Mouse (Mus musculus) forebrain, embryonic 12.5 days (tissue): ENCODE measurements around the gene Zbtb18. TPM values are rescaled to one million over a fixed set of nuclear protein-coding genes. Genes with fewer than 3 reads are reported as not detected.
"Not testable (repeated sequence)": the region's sequence is repeated elsewhere in the genome, so short reads cannot be mapped to it uniquely, and the experiment has no call there.

ENCODE experiments used
- ATAC-seq: fragments of 200-750 bp; cut with Nextera tagmentation; 2 replicates; pipeline ENCODE4 v1.8.0; 2017; ENCODE audit warnings: moderate TSS enrichment; ENCODE audit not compliant: low FRiP score
- H3K27ac ChIP-seq: fragments of 300-500 bp; sonication (generic); 2 replicates; pipeline ENCODE4 v1.5.1; 2016; ENCODE audit warnings: mild to moderate bottlenecking
- H3K27me3 ChIP-seq: fragments of 300-500 bp; sonication (generic); 2 replicates; pipeline ENCODE4 v1.6.1; 2016; ENCODE audit warnings: mild to moderate bottlenecking
- H3K36me3 ChIP-seq: fragments of 300-500 bp; sonication (generic); replicated peaks from 2 replicates; pipeline ENCODE4 v1.6.1; 2016; ENCODE audit warnings: mild to moderate bottlenecking
- H3K4me1 ChIP-seq: fragments of 300-500 bp; sonication (generic); 2 replicates; pipeline ENCODE4 v1.6.1; 2016
- H3K4me2 ChIP-seq: fragments of 300-500 bp; sonication (generic); 2 replicates; pipeline ENCODE4 v1.6.1; 2016; ENCODE audit warnings: mild to moderate bottlenecking, moderate library complexity
- H3K4me3 ChIP-seq: fragments of 300-500 bp; sonication (generic); replicated peaks from 2 replicates; pipeline ENCODE4 v1.5.1; 2016; ENCODE audit warnings: mild to moderate bottlenecking
- H3K9ac ChIP-seq: fragments of 300-500 bp; sonication (generic); 2 replicates; pipeline ENCODE4 v1.6.1; 2016; ENCODE audit warnings: mild to moderate bottlenecking
- H3K9me3 ChIP-seq: fragments of 300-500 bp; sonication (generic); 2 replicates; pipeline ENCODE4 v1.6.1; 2016
- WGBS: fragments of 180-500 bp; shearing (Covaris S2); methylation state at CpG from one replicate; pipeline ENCODE4 v1.1.7; 2016; 5-methylcytosine and 5-hydroxymethylcytosine counted together
- polyA plus RNA-seq: library from polyadenylated mRNA; unstranded; fragments of >200 nt; fragmentation: Nextera tagmentation; extraction: Ambion mirVana; gene quantifications from 2 replicates; pipeline ENCODE4 v1.2.1, GENCODE M21; 2016

Gene Zbtb18
- polyA plus RNA-seq, 1 experiment from 2014 or later, result 21.6 TPM

- Histone ChIP-seq H3K36me3 (peaks cover 17% of the 10 kb centered on the region), H3K4me2 (peak overlapping the region; percentile 27; the same call in 1 of the 2 replicates), H3K4me3 (peak overlapping the region; percentile 17), H3K9ac (0 out of 2 replicates have a peak overlapping the region, but pooled peaks have one; percentile 36), H3K4me1 (peaks cover 56% of the 10 kb centered on the region)
- WGBS, result 10% methylated on average over 7 of the region's 7 CpGs
- peak; percentile 66 for ATAC-seq
- H3K27ac ChIP-seq, H3K9me3 ChIP-seq, H3K27me3 ChIP-seq: not testable (repeated sequence)
These were observed 7.7 kb downstream of the Zbtb18 start for GRCm38 (mm10) chr1:177449857-177450256.

- H3K4me3 ChIP-seq, result no peak overlapping the region
- H3K36me3 ChIP-seq, result peaks cover 17% of the 10 kb centered on the region
- no peak overlapping the region for H3K4me2 ChIP-seq
- WGBS, result 43% methylated on average over 2 of the region's 2 CpGs
- H3K27me3 ChIP-seq, result no peaks in the 10 kb centered on the region
- H3K9me3 ChIP-seq, result no peaks in the 10 kb centered on the region
- H3K4me1 ChIP-seq, result peaks cover 50% of the 10 kb centered on the region
- no peak overlapping the region for H3K9ac ChIP-seq
- H3K27ac ChIP-seq, result no peak overlapping the region
- ATAC-seq, result no peak
These were observed 8.9 kb downstream of the Zbtb18 start for GRCm38 (mm10) chr1:177451041-177451440.

- Histone ChIP-seq H3K9ac (no peak overlapping the region), H3K36me3 (peaks cover 17% of the 10 kb centered on the region), H3K4me3 (no peak overlapping the region), H3K27me3 (0 out of 2 replicates have a peak, but pooled peaks cover 8% of the 10 kb centered on the region), H3K4me2 (no peak overlapping the region), H3K27ac (peak overlapping the region; percentile 13; the same call in 1 of the 2 replicates), H3K9me3 (no peaks in the 10 kb centered on the region), H3K4me1 (peaks cover 50% of the 10 kb centered on the region)
- 22% methylated on average over 4 of the region's 4 CpGs for WGBS
- no peak for ATAC-seq
These were observed 9.9 kb downstream of the Zbtb18 start for GRCm38 (mm10) chr1:177451991-177452431.

DNA sequence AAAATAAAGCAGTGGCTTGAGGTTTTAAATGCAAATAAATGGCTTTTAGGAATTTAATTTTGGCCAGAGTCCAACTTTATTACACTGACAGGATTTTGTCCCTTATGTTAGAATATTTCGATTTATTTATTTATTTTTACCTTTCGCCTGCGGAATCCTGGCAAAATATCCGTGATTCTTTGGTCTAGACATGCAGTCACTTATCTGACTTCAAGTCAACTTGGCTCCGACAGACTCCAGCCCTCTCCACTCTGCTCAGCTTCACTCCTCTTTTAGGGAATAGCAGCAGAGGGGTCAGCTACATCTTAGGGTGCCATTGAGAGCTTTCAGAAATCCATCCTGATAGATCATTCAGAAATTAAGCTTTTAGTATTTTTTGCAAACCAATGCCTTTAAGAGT, 10.8 kb downstream of the Zbtb18 start:
- 77% methylated on average over 5 of the region's 5 CpGs for WGBS
- Histone ChIP-seq H3K36me3 (peaks cover 10% of the 10 kb centered on the region), H3K4me2 (no peak overlapping the region)

GRCm38 (mm10) chr1:177453806-177454205, 11.7 kb downstream of the Zbtb18 start:
- Histone ChIP-seq H3K4me1 (peaks cover 40% of the 10 kb centered on the region), H3K27ac (no peak overlapping the region), H3K9ac (no peak overlapping the region), H3K27me3 (0 out of 2 replicates have a peak, but pooled peaks cover 8% of the 10 kb centered on the region), H3K4me3 (no peak overlapping the region), H3K4me2 (no peak overlapping the region), H3K9me3 (no peaks in the 10 kb centered on the region), H3K36me3 (peaks cover 4% of the 10 kb centered on the region; the same call in 1 of the 2 replicates)
- ATAC-seq, result no peak
- WGBS, result 36% methylated on average over 8 of the region's 8 CpGs

More for the DNA sequence above, 10.8 kb downstream of the Zbtb18 start:
- H3K9ac ChIP-seq, result no peak overlapping the region
- H3K9me3 ChIP-seq, result no peaks in the 10 kb centered on the region
- no peak for ATAC-seq
- H3K4me3 ChIP-seq, result no peak overlapping the region
- H3K27me3 ChIP-seq, result 0 out of 2 replicates have a peak, but pooled peaks cover 8% of the 10 kb centered on the region
- peaks cover 42% of the 10 kb centered on the region for H3K4me1 ChIP-seq
- H3K27ac ChIP-seq, result no peak overlapping the region

DNA sequence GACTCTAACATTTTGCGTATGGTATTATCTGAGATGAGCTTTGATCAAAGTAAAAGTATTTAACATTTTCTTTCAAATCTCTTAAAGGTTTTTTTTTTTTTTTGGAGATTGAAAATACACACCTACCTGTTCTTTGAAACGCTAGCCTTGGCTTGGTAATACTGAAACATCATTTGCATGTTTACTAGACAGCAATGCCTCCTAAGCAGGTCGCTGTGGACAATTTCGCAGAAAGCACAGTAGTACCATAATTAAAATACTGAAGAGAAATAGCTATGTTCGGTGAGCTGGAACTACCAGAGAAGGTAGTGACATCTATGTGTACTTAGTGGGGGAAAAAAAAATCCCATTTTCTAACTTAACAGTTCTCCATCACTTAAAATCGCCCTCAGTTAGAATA, 12.3 kb downstream of the Zbtb18 start:
- peaks cover 39% of the 10 kb centered on the region for H3K4me1 ChIP-seq
- 0 out of 2 replicates have a peak, but pooled peaks cover 8% of the 10 kb centered on the region for H3K27me3 ChIP-seq
- H3K36me3 ChIP-seq, result no peaks in the 10 kb centered on the region
- H3K27ac ChIP-seq, result no peak overlapping the region
- no peak overlapping the region for H3K4me2 ChIP-seq
- H3K9me3 ChIP-seq, result no peaks in the 10 kb centered on the region
- no peak for ATAC-seq
- 89% methylated on average over 6 of the region's 6 CpGs for WGBS
- H3K9ac ChIP-seq, result no peak overlapping the region
- no peak overlapping the region for H3K4me3 ChIP-seq

GRCm38 (mm10) chr1:177455466-177455865, 13.3 kb downstream of the Zbtb18 start:
- Histone ChIP-seq H3K36me3 (no peaks in the 10 kb centered on the region), H3K9ac (no peak overlapping the region), H3K27me3 (0 out of 2 replicates have a peak, but pooled peaks cover 8% of the 10 kb centered on the region), H3K9me3 (no peaks in the 10 kb centered on the region), H3K4me2 (no peak overlapping the region), H3K4me3 (no peak overlapping the region), H3K4me1 (peaks cover 41% of the 10 kb centered on the region), H3K27ac (no peak overlapping the region)
- ATAC-seq, result no peak
- 88% methylated on average over 5 of the region's 5 CpGs for WGBS

DNA sequence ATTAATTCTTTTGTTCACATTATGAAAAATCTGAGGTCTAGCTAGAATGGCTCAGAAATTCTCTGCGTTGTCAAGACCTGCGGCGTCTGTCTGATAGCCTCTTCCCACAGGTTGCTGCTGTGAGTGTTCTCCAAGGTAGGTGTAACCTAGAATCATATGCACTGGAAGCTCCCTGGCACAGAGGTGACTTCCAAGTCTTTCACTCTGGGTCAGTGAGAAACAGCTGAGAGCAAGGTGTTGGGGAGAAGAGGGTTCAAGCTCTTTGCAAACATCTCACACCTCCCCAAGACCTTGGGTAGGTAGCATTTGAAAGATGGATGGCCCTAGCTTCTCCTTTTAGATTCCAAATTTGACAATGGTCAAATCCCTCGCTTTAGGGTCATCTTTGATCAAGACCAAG, 14.1 kb downstream of the Zbtb18 start:
- no peak overlapping the region for H3K4me3 ChIP-seq
- 91% methylated on average over 4 of the region's 4 CpGs for WGBS
- 0 out of 2 replicates have a peak, but pooled peaks cover 8% of the 10 kb centered on the region for H3K27me3 ChIP-seq
- no peak overlapping the region for H3K27ac ChIP-seq
- no peak overlapping the region for H3K4me2 ChIP-seq
- H3K9ac ChIP-seq, result no peak overlapping the region
- ATAC-seq, result no peak
- H3K4me1 ChIP-seq, result peaks cover 43% of the 10 kb centered on the region
- no peaks in the 10 kb centered on the region for H3K36me3 ChIP-seq
- no peaks in the 10 kb centered on the region for H3K9me3 ChIP-seq

DNA sequence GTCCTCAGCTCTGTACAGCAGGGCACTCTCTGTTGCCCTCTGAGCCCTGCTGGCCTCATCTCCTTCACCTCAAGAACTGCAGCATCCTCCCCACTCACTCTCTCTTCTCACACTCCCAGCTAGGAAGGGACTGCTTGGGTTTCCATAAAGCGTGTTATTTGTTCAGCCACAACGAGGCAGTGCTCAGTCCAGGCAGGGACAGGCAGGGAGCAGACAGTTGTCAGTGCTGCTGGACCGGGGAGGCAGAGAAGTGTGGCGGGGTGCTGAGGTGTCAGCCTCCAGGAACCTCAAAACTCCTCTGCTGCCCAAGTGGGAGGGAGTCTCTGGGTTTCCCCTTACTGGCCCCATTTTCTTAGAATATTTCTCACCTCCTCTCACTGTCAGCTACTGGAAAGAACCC, 14.6 kb downstream of the Zbtb18 start:
- Histone ChIP-seq H3K4me3 (no peak overlapping the region), H3K36me3 (no peaks in the 10 kb centered on the region), H3K4me1 (peaks cover 37% of the 10 kb centered on the region), H3K9ac (no peak overlapping the region), H3K27ac (no peak overlapping the region), H3K4me2 (no peak overlapping the region), H3K9me3 (no peaks in the 10 kb centered on the region), H3K27me3 (0 out of 2 replicates have a peak, but pooled peaks cover 8% of the 10 kb centered on the region)
- ATAC-seq, result no peak
- 40% methylated on average over 4 of the region's 4 CpGs for WGBS

- Histone ChIP-seq H3K36me3 (no peaks in the 10 kb centered on the region), H3K9ac (no peak overlapping the region), H3K9me3 (no peaks in the 10 kb centered on the region), H3K4me2 (no peak overlapping the region), H3K4me3 (no peak overlapping the region), H3K27me3 (0 out of 2 replicates have a peak, but pooled peaks cover 9% of the 10 kb centered on the region), H3K4me1 (peaks cover 32% of the 10 kb centered on the region), H3K27ac (no peak overlapping the region)
- WGBS, result 74% methylated on average over 6 of the region's 6 CpGs
- no peak for ATAC-seq
These were observed 15.8 kb downstream of the Zbtb18 start for GRCm38 (mm10) chr1:177457981-177458380.

GRCm38 (mm10) chr1:177458456-177459389, 16.6 kb downstream of the Zbtb18 start:
- no peak overlapping the region for H3K9ac ChIP-seq
- no peaks in the 10 kb centered on the region for H3K36me3 ChIP-seq
- peak overlapping the region; percentile 62 for H3K27ac ChIP-seq
- 23% methylated on average over 18 of the region's 18 CpGs for WGBS
- no peaks in the 10 kb centered on the region for H3K9me3 ChIP-seq
- H3K27me3 ChIP-seq, result 0 out of 2 replicates have a peak, but pooled peaks cover 10% of the 10 kb centered on the region
- H3K4me2 ChIP-seq, result peak overlapping the region; percentile 38
- peak; percentile 71 for ATAC-seq
- H3K4me1 ChIP-seq, result peaks cover 31% of the 10 kb centered on the region
- H3K4me3 ChIP-seq, result no peak overlapping the region

GRCm38 (mm10) chr1:177459536-177459935, 17.4 kb downstream of the Zbtb18 start:
- H3K27me3 ChIP-seq, result 0 out of 2 replicates have a peak, but pooled peaks cover 10% of the 10 kb centered on the region
- H3K36me3 ChIP-seq, result no peaks in the 10 kb centered on the region
- no peak overlapping the region for H3K4me3 ChIP-seq
- H3K4me2 ChIP-seq, result no peak overlapping the region
- peaks cover 29% of the 10 kb centered on the region for H3K4me1 ChIP-seq
- no peaks in the 10 kb centered on the region for H3K9me3 ChIP-seq
- ATAC-seq, result no peak
- H3K27ac ChIP-seq, result no peak overlapping the region
- no peak overlapping the region for H3K9ac ChIP-seq
- 36% methylated on average over 2 of the region's 2 CpGs for WGBS
